Comparison of ENCODE assay signal across 7 mouse cellular contexts in the genomic region with DNA sequence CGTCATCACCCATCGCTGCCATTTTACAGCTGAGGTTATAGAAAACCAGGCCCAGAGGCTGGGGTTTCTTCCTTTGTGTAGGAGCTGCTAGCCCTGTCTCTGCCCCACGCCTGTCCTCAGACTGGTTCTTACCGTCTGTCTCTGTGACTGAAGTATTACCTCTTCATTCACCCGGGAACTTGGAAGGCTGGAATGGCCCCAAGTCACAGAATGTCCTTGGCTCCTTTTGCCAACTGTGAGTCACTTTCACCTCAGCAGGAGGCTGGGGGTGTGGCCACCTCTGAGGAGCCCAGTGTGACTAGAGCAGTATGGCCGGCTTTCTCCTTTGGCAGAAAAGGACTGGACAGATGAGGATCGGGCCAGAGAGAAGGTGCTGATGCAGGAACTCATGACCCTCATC. TPM values are rescaled to one million over a fixed set of nuclear protein-coding genes. Genes with fewer than 3 reads are reported as not detected.
DNase-seq lines count a peak whose midpoint lies in the region; ATAC-seq and TF ChIP-seq lines count a peak whose summit lies in the region.

No protein-coding gene starts in this region.

- H3K36me3 ChIP-seq in lung, embryonic 16.5 days (ENCODE audit: control insufficient read depth, insufficient read depth, low read length), result peaks cover 31% of the 10 kb centered on the region
- no peaks in the 10 kb centered on the region; the same call in none of the 2 replicates for H3K36me3 ChIP-seq in forebrain, embryonic 11.5 days (ENCODE audit: control insufficient read depth, insufficient read depth, low read length)
- H3K36me3 ChIP-seq in intestine, postnatal 0 days (ENCODE audit: control insufficient read depth, insufficient read depth), result peaks cover 66% of the 10 kb centered on the region

- peaks cover 14% of the 10 kb centered on the region for H3K4me1 ChIP-seq in lung, embryonic 16.5 days (replicated peaks; ENCODE audit: control insufficient read depth, insufficient read depth, low read length)
- H3K4me1 ChIP-seq in forebrain, embryonic 11.5 days (replicated peaks; ENCODE audit: control insufficient read depth, insufficient read depth, low read length), result no peaks in the 10 kb centered on the region
- no peaks in the 10 kb centered on the region for H3K4me1 ChIP-seq in intestine, postnatal 0 days (replicated peaks; ENCODE audit: control insufficient read depth, insufficient read depth, low read length)

- H3K9ac ChIP-seq in lung, embryonic 16.5 days (ENCODE audit: low read length), result 0 out of 2 replicates have a peak overlapping the region, but pooled peaks have one; percentile 14
- no peak overlapping the region for H3K9ac ChIP-seq in forebrain, embryonic 11.5 days (ENCODE audit: low read length)
- H3K9ac ChIP-seq in intestine, postnatal 0 days (ENCODE audit: low read depth, low read length), result no peak overlapping the region

- no peak overlapping the region for H3K4me3 ChIP-seq in lung, embryonic 16.5 days (ENCODE audit: low read length)
- no peak overlapping the region for H3K4me3 ChIP-seq in forebrain, embryonic 11.5 days (ENCODE audit: low read depth, low read length)
- H3K4me3 ChIP-seq in intestine, postnatal 0 days (ENCODE audit: low read depth, low read length), result no peak overlapping the region

- peak overlapping the region; percentile 58 for H3K27ac ChIP-seq in lung, embryonic 16.5 days (ENCODE audit: low read length)
- H3K27ac ChIP-seq in forebrain, embryonic 11.5 days (ENCODE audit: low read depth, low read length), result no peak overlapping the region
- no peak overlapping the region for H3K27ac ChIP-seq in intestine, postnatal 0 days (ENCODE audit: low read depth, low read length)

- no peak for TF ChIP-seq CTCF in intestine, postnatal 0 days (IDR thresholded peaks at IDR 0.05; ENCODE audit: low read depth)

- no peaks in the 10 kb centered on the region for H3K27me3 ChIP-seq in lung, embryonic 16.5 days (ENCODE audit: control insufficient read depth, insufficient read depth, low read depth, low read length)
- no peaks in the 10 kb centered on the region for H3K27me3 ChIP-seq in forebrain, embryonic 11.5 days (ENCODE audit: control insufficient read depth, insufficient read depth, low read length)
- H3K27me3 ChIP-seq in intestine, postnatal 0 days (replicated peaks; ENCODE audit: control insufficient read depth, insufficient read depth, low read length), result no peaks in the 10 kb centered on the region

- DNase-seq in Muller cell, postnatal 12 days (ENCODE audit: inconsistent ontology term), result peak; percentile 89
- peak; percentile 95 for DNase-seq in adrenal gland, adult 2 months
- DNase-seq in gastrocnemius, postnatal 25 days, result peak; percentile 86
- no peak for DNase-seq in right cerebral cortex, postnatal 10 days (ENCODE audit: low spot score in 2 of 2)
- DNase-seq in forebrain, embryonic 11.5 days (ENCODE audit: low spot score), result no peak

- ATAC-seq in lung, embryonic 16.5 days (ENCODE audit: low read depth), result peak; percentile 59
- ATAC-seq in forebrain, embryonic 11.5 days (replicated peaks; ENCODE audit: low FRiP score), result no peak
- no peak for ATAC-seq in intestine, postnatal 0 days

- H3K9me3 ChIP-seq in lung, embryonic 16.5 days (ENCODE audit: control insufficient read depth, low read length), result peaks cover 4% of the 10 kb centered on the region; the same call in 1 of the 2 replicates
- no peaks in the 10 kb centered on the region for H3K9me3 ChIP-seq in forebrain, embryonic 11.5 days (ENCODE audit: control insufficient read depth, low read length)
- no peaks in the 10 kb centered on the region for H3K9me3 ChIP-seq in intestine, postnatal 0 days (ENCODE audit: control insufficient read depth)

- H3K4me2 ChIP-seq in lung, embryonic 16.5 days (ENCODE audit: low read depth, low read length), result no peak overlapping the region
- H3K4me2 ChIP-seq in forebrain, embryonic 11.5 days (ENCODE audit: low read depth, low read length, severe bottlenecking), result no peak overlapping the region
- H3K4me2 ChIP-seq in intestine, postnatal 0 days (replicated peaks; ENCODE audit: low read depth), result no peak overlapping the region

- 54% methylated on average over 7 of the region's 7 CpGs for WGBS in lung, embryonic 16.5 days
- 78% methylated on average over 7 of the region's 7 CpGs for WGBS in forebrain, embryonic 11.5 days
- WGBS in intestine, postnatal 0 days, result 67% methylated on average over 7 of the region's 7 CpGs

RNA-seq across cellular contexts. Expression of a gene that starts 9.4 kb away (rescaled TPM):
- 100 to 1,000 TPM in 1 of 2 experiments, 10 to 100 TPM in 1; 92.8 to 151 TPM for total RNA-seq in adrenal gland, adult 2 months (2021)
- 48.1 and 48.3 TPM in 2 replicates for polyA plus RNA-seq in adrenal gland, adult 2 months (2012; rRNA removed)
- 10 to 100 TPM; 65.8 to 66.9 TPM for total RNA-seq in gastrocnemius, postnatal 25 days (2021)
- 255 and 267 TPM in 2 replicates for polyA plus RNA-seq in lung, embryonic 16.5 days (2015; fragmentation: Nextera tagmentation; extraction: Ambion mirVana)
- polyA plus RNA-seq in forebrain, embryonic 11.5 days (2014; fragmentation: Nextera tagmentation; extraction: Ambion mirVana), result 378 and 386 TPM in 2 replicates
- 256 and 266 TPM in 2 replicates for polyA plus RNA-seq in intestine, postnatal 0 days (2015; fragmentation: Nextera tagmentation; extraction: Ambion mirVana)

RNA-seq across cellular contexts. Expression of a gene that starts 9.6 kb away (rescaled TPM):
- 1 to 10 TPM; 5.2 to 9.9 TPM for total RNA-seq in adrenal gland, adult 2 months (2021)
- polyA plus RNA-seq in adrenal gland, adult 2 months (2012; rRNA removed), result 8.1 and 10.8 TPM in 2 replicates
- 1 to 10 TPM in 1 of 2 experiments, under 1 TPM in 1; 0.56 to 1.6 TPM for total RNA-seq in gastrocnemius, postnatal 25 days (2021)
- polyA plus RNA-seq in lung, embryonic 16.5 days (2015; fragmentation: Nextera tagmentation; extraction: Ambion mirVana), result 16.3 and 18.3 TPM in 2 replicates
- 9.3 and 10.6 TPM in 2 replicates for polyA plus RNA-seq in forebrain, embryonic 11.5 days (2014; fragmentation: Nextera tagmentation; extraction: Ambion mirVana)
- 4.2 and 5.2 TPM in 2 replicates for polyA plus RNA-seq in intestine, postnatal 0 days (2015; fragmentation: Nextera tagmentation; extraction: Ambion mirVana)

RNA-seq across cellular contexts. Expression of a gene that starts 22.7 kb away (rescaled TPM):
- 10 to 100 TPM; 36.5 to 49.5 TPM for total RNA-seq in adrenal gland, adult 2 months (2021)
- 61.7 and 65.0 TPM in 2 replicates for polyA plus RNA-seq in adrenal gland, adult 2 months (2012; rRNA removed)
- total RNA-seq in gastrocnemius, postnatal 25 days (2021), result 10 to 100 TPM; 14.0 to 15.0 TPM
- 6.9 and 7.8 TPM in 2 replicates for polyA plus RNA-seq in lung, embryonic 16.5 days (2015; fragmentation: Nextera tagmentation; extraction: Ambion mirVana)
- 6.3 and 7.6 TPM in 2 replicates for polyA plus RNA-seq in forebrain, embryonic 11.5 days (2014; fragmentation: Nextera tagmentation; extraction: Ambion mirVana)
- 3.7 and 5.0 TPM in 2 replicates for polyA plus RNA-seq in intestine, postnatal 0 days (2015; fragmentation: Nextera tagmentation; extraction: Ambion mirVana)

RNA-seq across cellular contexts. Expression of a gene that starts 33.6 kb away (rescaled TPM):
- 1 to 10 TPM in 1 of 2 experiments, under 1 TPM in 1; 0.89 to 2.5 TPM for total RNA-seq in adrenal gland, adult 2 months (2021)
- polyA plus RNA-seq in adrenal gland, adult 2 months (2012; rRNA removed), result 3.9 and 5.5 TPM in 2 replicates
- 1 to 10 TPM; 1.3 to 1.8 TPM for total RNA-seq in gastrocnemius, postnatal 25 days (2021)
- 0.67 and 0.82 TPM in 2 replicates for polyA plus RNA-seq in lung, embryonic 16.5 days (2015; fragmentation: Nextera tagmentation; extraction: Ambion mirVana)
- polyA plus RNA-seq in forebrain, embryonic 11.5 days (2014; fragmentation: Nextera tagmentation; extraction: Ambion mirVana), result 1.3 and 1.4 TPM in 2 replicates
- 2.8 and 3.5 TPM in 2 replicates for polyA plus RNA-seq in intestine, postnatal 0 days (2015; fragmentation: Nextera tagmentation; extraction: Ambion mirVana)

RNA-seq across cellular contexts. Expression of a gene that starts 56.5 kb away (rescaled TPM):
- total RNA-seq in adrenal gland, adult 2 months (2021), result 100 to 1,000 TPM; 136 to 160 TPM
- 94.1 and 119 TPM in 2 replicates for polyA plus RNA-seq in adrenal gland, adult 2 months (2012; rRNA removed)
- 10 to 100 TPM; 46.3 to 53.2 TPM for total RNA-seq in gastrocnemius, postnatal 25 days (2021)
- 196 and 209 TPM in 2 replicates for polyA plus RNA-seq in lung, embryonic 16.5 days (2015; fragmentation: Nextera tagmentation; extraction: Ambion mirVana)
- polyA plus RNA-seq in forebrain, embryonic 11.5 days (2014; fragmentation: Nextera tagmentation; extraction: Ambion mirVana), result 245 and 254 TPM in 2 replicates
- 97.0 and 100 TPM in 2 replicates for polyA plus RNA-seq in intestine, postnatal 0 days (2015; fragmentation: Nextera tagmentation; extraction: Ambion mirVana)

Comparison
In these comparisons a context has a peak if more than half of its experiments do, and no peak if none do; other contexts are left out.
1. DNase-seq: peak in Muller cell, postnatal 12 days (single experiment), adrenal gland, adult 2 months (single experiment) and gastrocnemius, postnatal 25 days (single experiment); none in right cerebral cortex, postnatal 10 days (0 of 2) and forebrain, embryonic 11.5 days (single experiment).